Mouse (Mus musculus): ENCODE measurements around the gene Olfr148. TPM values are rescaled to one million over a fixed set of nuclear protein-coding genes. Genes with fewer than 3 reads are reported as not detected.

The Olfr148 gene
- not detected in 2 replicates for polyA plus RNA-seq (2016; fragmentation: Nextera tagmentation; extraction: Ambion mirVana)

DNA sequence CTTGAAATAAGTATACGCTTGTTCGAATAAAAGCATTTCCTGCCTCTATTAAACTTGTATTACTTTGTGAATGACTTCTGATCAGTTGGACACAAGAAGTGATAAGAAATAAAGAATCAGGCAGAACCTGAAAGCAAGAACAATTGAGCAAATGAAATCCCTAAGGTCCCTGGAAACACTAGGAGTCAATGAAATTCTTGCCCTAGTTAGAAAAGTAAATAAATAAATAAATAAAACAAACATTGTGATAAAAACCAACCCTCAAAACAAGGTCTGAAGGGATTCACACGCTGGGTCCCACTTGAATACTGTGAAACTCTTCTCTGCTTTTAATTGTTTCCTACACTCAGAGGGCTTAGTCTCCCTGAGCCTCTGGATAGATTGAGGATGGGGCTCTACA, at the start of gene Olfr148:
Gene Olfr148, plus strand, starts transcription at position 301 of the 400 bp plus-strand sequence.
- Histone ChIP-seq H3K9me3 (replicated peaks) (no peaks in the 10 kb centered on the region), H3K36me3 (no peaks in the 10 kb centered on the region), H3K4me1 (no peaks in the 10 kb centered on the region), H3K27me3 (ENCODE audit: low read depth, poor library complexity, severe bottlenecking) (no peaks in the 10 kb centered on the region), H3K27ac (no peak within 1 kb of the TSS), H3K4me3 (no peak within 1 kb of the TSS)
- WGBS: 72% methylated on average over 3 of the region's 3 CpGs
- no peak for DNase-seq (ENCODE audit: low spot score)

DNA sequence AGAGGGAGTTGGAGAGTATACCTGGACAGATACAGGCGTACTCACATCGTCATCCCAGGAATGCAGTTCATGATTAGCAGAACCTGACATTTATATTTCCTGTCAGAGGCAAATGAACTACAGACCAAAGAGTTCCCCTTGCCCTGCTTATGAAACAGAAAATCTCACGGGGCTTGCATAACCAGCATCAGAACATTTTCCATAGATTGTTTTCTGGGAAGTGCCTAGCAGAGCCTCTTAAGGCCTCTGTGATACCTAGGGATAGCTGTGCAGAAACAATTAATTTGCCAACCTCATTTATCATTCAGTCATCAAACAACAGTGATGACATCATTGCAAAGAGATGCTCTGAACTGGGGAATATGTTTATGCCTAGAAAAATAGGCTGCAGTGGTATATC, 35.0 kb upstream of the Olfr148 start, which contains the start of gene Olfr959:
Gene Olfr959, minus strand, starts transcription at position 101 of the 400 bp plus-strand sequence.
- Histone ChIP-seq H3K27me3 (ENCODE audit: low read depth, poor library complexity, severe bottlenecking) (no peaks in the 10 kb centered on the region), H3K4me3 (no peak within 1 kb of the TSS), H3K4me1 (no peaks in the 10 kb centered on the region), H3K36me3 (no peaks in the 10 kb centered on the region), H3K27ac (no peak within 1 kb of the TSS), H3K9me3 (replicated peaks) (no peaks in the 10 kb centered on the region)
- DNase-seq (ENCODE audit: low spot score): no peak
- WGBS: 81% methylated on average over 3 of the region's 3 CpGs

DNA sequence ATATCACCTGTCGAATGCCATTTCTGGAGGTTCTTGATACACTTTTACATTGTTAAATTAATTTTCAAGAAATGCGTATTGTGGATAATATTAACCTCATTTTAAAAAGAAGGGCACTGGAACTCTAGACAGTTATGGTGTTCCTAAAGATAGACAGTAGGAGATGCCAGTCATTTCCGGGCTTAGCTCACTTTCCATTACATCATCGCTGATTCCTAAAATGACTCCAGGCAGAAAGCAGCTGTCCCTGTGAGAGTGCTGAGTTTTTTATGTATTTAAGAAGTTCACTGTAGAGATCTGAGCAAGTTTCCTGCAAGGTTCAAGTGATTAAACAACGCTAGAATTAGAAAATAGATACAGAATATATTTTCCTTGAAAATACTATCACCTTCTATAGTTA, 33.4 kb upstream of the Olfr148 start:
- Histone ChIP-seq H3K4me1 (no peaks in the 10 kb centered on the region), H3K27me3 (ENCODE audit: low read depth, poor library complexity, severe bottlenecking) (no peaks in the 10 kb centered on the region), H3K4me3 (no peak overlapping the region), H3K27ac (no peak overlapping the region), H3K36me3 (no peaks in the 10 kb centered on the region), H3K9me3 (replicated peaks) (no peaks in the 10 kb centered on the region)
- WGBS: 93% methylated on average over 5 of the region's 5 CpGs
- no peak for DNase-seq (ENCODE audit: low spot score)

DNA sequence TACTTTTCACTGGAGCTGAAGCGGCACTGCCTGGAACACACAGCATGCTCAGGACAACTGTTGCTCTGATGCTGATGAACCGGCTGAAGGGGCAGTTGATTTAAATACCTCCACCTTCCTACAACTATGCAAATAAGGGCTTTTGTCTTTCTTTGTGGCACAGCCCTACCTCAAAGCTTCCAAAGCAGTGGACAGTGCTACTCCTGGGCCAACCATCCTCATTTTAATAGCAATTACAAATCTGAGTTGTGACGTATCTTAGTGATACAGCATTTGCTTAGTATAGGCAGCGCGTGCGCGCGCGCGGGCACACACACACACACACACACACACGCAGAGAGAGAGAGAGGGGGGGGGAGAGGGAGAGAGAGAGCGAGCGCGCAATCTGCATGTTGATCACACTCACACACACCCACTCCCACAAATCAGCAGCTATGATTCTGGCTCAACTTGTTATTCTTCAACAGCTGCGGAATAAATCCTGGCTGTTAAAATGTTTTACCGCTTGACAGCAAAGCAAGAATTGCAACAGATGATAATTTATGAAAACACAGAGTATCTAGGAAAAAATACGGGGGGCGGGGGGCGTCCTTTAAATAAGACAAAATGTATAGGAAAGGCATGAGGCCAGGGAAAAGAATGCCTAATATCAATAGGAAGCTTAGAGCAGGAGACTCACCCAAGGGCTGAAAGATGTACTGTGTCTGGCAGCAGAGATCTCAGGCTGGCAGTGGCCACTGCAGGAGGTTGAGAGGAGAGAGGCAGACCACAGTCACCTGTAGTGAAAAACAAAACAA, 7.7 kb upstream of the Olfr148 start:
- under 1% methylated on average over 19 of the region's 19 CpGs for WGBS
- Histone ChIP-seq H3K27ac (no peak overlapping the region), H3K9me3 (replicated peaks) (no peaks in the 10 kb centered on the region), H3K4me1 (peaks cover 16% of the 10 kb centered on the region), H3K27me3 (ENCODE audit: low read depth, poor library complexity, severe bottlenecking) (no peaks in the 10 kb centered on the region), H3K4me3 (peak overlapping the region; percentile 54), H3K36me3 (no peaks in the 10 kb centered on the region)
- peak; percentile 61 for DNase-seq (ENCODE audit: low spot score)

DNA sequence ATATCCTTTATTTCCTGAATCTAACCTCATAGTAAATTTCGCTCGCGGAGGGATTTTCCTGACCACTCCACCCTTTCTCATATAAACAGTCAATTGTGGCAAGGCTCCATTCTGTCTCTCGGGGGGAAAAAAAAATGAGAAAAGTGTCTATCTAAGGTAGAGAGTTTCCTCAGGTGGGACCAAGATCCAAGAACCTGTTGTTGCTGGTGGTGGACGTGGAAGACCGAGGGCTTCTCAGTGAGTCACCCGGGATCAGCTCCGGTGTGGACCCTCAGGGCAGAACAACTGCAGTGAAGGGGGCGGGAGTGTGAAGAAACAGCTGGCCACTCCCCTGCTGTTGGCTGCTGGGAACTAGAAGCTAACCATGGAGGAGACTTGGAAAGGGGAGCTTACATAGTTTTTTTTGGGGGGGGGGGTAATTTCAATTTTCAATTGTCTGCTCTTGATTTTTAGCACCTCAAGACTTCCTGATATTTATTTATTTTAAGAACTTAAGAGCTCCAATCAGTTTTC, 7.1 kb upstream of the Olfr148 start:
- no peaks in the 10 kb centered on the region for H3K36me3 ChIP-seq
- H3K4me1 ChIP-seq: peaks cover 16% of the 10 kb centered on the region
- peak overlapping the region; percentile 54 for H3K4me3 ChIP-seq
- H3K27ac ChIP-seq: no peak overlapping the region
- no peaks in the 10 kb centered on the region for H3K9me3 ChIP-seq (replicated peaks)
- WGBS: 0% methylated on average over 9 of the region's 9 CpGs
- H3K27me3 ChIP-seq (ENCODE audit: low read depth, poor library complexity, severe bottlenecking): no peaks in the 10 kb centered on the region
- DNase-seq (ENCODE audit: low spot score): peak; percentile 63

DNA sequence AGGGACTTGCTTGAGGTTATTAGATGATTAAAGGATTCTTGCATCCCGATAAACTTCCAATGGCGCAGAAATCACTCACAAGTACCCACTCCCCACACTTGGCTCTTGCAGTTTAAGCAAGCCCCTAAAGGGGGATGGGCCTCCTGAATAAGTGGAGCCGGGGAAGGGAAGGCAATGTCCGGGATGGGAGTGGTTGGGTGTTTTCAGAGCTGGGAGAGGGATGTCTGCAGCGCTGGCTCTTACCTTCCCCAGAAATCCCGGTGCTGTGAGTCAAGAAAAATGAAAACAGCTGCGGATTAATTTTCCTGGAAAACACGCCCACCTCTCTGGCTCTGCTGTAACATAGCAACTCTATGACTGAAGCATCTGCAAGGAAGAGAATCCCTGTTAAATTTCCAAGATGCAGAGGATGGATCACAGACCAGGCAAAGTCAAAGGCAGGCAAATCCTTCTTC, 6.4 kb upstream of the Olfr148 start, which contains the start of gene AW551984:
Gene AW551984, minus strand, starts transcription at position 405 of the 455 bp plus-strand sequence.
- Histone ChIP-seq H3K27me3 (ENCODE audit: low read depth, poor library complexity, severe bottlenecking) (no peaks in the 10 kb centered on the region), H3K4me3 (peak within 1 kb of the TSS; percentile 54), H3K27ac (no peak within 1 kb of the TSS), H3K9me3 (replicated peaks) (no peaks in the 10 kb centered on the region), H3K36me3 (no peaks in the 10 kb centered on the region), H3K4me1 (peaks cover 16% of the 10 kb centered on the region)
- under 1% methylated on average over 8 of the region's 8 CpGs for WGBS
- peak; percentile 44 for DNase-seq (ENCODE audit: low spot score)

DNA sequence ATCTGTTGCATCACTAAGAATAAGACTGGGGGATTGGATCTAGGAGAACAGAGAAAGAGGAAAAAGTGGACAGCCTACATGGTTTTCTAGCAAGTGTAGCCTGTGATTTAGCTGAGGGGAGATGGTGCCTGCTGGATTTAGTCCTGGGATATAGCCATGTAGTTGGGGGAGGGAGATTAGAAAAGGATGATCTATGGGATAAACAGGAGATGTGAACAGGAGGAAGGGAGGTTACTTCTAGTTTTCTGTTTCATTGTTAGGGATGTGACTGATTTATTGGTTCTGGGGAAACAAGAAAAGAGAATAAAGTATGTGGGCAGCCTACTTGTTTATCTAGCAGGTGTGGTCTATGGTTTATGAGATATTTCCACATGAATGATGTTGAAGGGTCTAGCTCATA, 2.0 kb upstream of the Olfr148 start:
- Histone ChIP-seq H3K4me1 (peaks cover 7% of the 10 kb centered on the region), H3K27me3 (ENCODE audit: low read depth, poor library complexity, severe bottlenecking) (no peaks in the 10 kb centered on the region), H3K9me3 (replicated peaks) (no peaks in the 10 kb centered on the region), H3K27ac (no peak overlapping the region), H3K36me3 (no peaks in the 10 kb centered on the region), H3K4me3 (no peak overlapping the region)
- no peak for DNase-seq (ENCODE audit: low spot score)

DNA sequence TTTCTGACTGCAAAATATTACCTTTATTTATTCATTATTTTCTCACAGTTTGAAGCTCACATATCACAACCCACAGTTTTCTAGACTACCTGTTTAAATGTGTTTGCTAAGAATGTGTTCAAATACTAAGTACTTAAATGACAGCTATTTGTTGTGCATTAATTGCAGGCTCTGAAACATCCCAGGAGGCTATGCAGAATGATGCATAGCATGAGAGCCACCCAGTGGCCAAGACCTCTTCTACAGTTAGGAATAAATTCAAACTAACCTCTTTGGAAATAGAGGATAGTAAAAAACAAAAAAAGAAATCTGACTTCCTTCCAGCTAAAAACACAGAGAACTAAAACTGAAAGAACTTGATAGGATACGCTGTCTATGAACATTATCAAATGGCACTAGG, 1.5 kb downstream of the Olfr148 start:
- WGBS: 58% methylated on average over 1 of the region's 1 CpGs
- no peak for DNase-seq (ENCODE audit: low spot score)
- no peak overlapping the region for H3K27ac ChIP-seq

DNA sequence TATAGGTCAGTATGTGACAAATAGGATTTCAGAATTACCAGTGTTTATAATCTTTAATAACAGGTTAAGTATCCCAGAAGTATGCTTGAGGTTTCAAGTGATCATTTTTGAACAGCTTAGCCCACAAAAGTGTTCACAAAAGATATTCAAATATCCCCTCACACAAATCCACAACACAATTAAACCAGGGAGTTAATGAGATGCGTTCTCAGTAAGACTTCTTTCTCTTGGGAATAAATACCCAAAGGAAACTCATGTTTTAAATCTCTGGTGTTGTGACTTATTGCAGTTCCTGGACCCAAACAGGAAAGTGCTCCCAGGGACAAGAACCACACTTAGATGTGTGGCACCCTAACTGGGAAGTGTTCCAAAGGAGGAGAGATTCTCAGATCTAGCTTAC, 10.6 kb downstream of the Olfr148 start, which contains the start of gene Olfr960:
Gene Olfr960, plus strand, starts transcription at position 301 of the 400 bp plus-strand sequence.
- Histone ChIP-seq H3K27me3 (ENCODE audit: low read depth, poor library complexity, severe bottlenecking) (no peaks in the 10 kb centered on the region), H3K4me1 (no peaks in the 10 kb centered on the region), H3K4me3 (no peak within 1 kb of the TSS), H3K27ac (no peak within 1 kb of the TSS), H3K36me3 (no peaks in the 10 kb centered on the region), H3K9me3 (replicated peaks) (no peaks in the 10 kb centered on the region)
- DNase-seq (ENCODE audit: low spot score): no peak
- 78% methylated on average over 1 of the region's 1 CpGs for WGBS

More for the DNA sequence above, 1.5 kb downstream of the Olfr148 start:
- no peaks in the 10 kb centered on the region for H3K36me3 ChIP-seq
- no peaks in the 10 kb centered on the region for H3K27me3 ChIP-seq (ENCODE audit: low read depth, poor library complexity, severe bottlenecking)
- no peaks in the 10 kb centered on the region for H3K4me1 ChIP-seq
- no peaks in the 10 kb centered on the region for H3K9me3 ChIP-seq (replicated peaks)
- no peak overlapping the region for H3K4me3 ChIP-seq

DNA sequence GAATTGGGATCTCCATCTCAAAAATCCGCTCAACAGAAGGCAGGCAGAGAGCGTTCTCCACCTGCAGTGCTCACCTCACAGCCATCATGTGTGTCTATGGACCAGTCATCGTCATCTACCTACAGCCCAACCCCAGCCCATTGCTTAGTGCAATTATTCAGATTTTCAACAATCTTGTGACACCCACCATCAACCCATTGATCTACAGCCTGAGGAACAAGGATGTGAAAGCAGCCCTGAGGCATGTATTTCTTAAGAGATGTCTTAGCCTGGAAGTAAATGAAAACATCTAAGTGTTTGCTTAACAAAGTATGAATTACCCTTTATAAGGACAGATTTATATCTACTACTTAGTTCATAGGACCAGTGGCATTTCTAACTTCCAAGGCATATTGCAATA, 13.3 kb downstream of the Olfr148 start:
- H3K27ac ChIP-seq: no peak overlapping the region
- no peaks in the 10 kb centered on the region for H3K9me3 ChIP-seq (replicated peaks)
- H3K4me3 ChIP-seq: no peak overlapping the region
- 93% methylated on average over 3 of the region's 3 CpGs for WGBS
- DNase-seq (ENCODE audit: low spot score): no peak
- no peaks in the 10 kb centered on the region for H3K27me3 ChIP-seq (ENCODE audit: low read depth, poor library complexity, severe bottlenecking)
- H3K4me1 ChIP-seq: no peaks in the 10 kb centered on the region
- H3K36me3 ChIP-seq: no peaks in the 10 kb centered on the region

DNA sequence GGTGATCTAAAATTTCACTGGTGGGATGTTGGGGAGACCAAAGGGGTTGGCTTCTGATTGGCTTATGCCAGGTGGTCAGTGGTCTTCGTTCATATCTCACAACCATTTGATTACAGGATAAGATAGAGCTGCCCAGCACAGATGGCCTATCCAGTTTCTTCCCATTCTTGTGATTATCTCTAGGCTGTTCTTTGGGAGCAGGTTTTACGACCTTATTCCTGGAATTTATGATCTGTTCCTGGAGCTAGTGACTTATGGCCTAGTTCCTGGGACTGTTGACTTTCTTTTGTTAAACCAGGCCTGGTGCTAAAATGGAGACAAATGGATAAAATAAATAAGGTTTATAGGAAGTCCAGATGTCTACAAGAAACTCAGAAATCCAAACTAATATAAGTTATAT, 14.3 kb downstream of the Olfr148 start:
- no peaks in the 10 kb centered on the region for H3K9me3 ChIP-seq (replicated peaks)
- DNase-seq (ENCODE audit: low spot score): no peak
- H3K27ac ChIP-seq: no peak overlapping the region
- WGBS: 53% methylated on average over 2 of the region's 2 CpGs
- no peaks in the 10 kb centered on the region for H3K4me1 ChIP-seq
- H3K4me3 ChIP-seq: no peak overlapping the region
- H3K27me3 ChIP-seq (ENCODE audit: low read depth, poor library complexity, severe bottlenecking): no peaks in the 10 kb centered on the region
- H3K36me3 ChIP-seq: no peaks in the 10 kb centered on the region

DNA sequence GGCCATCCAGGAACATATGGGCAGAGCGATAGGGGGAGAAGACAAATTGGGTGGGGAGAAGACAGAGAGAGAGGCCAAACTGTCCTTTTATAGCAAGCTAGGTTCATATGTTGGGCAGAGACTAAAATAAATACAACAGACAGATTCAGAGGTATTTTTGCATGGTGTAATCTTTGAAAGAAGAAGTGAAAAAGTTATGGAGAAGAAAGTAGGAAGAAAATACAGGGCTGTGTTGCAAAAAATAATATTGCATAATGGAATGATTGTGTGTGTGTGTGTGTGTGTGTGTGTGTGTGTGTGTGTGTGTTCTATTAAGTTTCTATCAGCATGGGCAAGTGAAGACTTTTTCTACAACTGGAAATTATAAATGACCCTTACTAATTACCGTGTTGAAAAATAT, 18.6 kb downstream of the Olfr148 start:
- Histone ChIP-seq H3K9me3 (replicated peaks) (no peaks in the 10 kb centered on the region), H3K27me3 (ENCODE audit: low read depth, poor library complexity, severe bottlenecking) (no peaks in the 10 kb centered on the region), H3K4me1 (no peaks in the 10 kb centered on the region), H3K36me3 (no peaks in the 10 kb centered on the region), H3K27ac (no peak overlapping the region), H3K4me3 (no peak overlapping the region)
- no peak for DNase-seq (ENCODE audit: low spot score)
- 92% methylated on average over 2 of the region's 2 CpGs for WGBS

DNA sequence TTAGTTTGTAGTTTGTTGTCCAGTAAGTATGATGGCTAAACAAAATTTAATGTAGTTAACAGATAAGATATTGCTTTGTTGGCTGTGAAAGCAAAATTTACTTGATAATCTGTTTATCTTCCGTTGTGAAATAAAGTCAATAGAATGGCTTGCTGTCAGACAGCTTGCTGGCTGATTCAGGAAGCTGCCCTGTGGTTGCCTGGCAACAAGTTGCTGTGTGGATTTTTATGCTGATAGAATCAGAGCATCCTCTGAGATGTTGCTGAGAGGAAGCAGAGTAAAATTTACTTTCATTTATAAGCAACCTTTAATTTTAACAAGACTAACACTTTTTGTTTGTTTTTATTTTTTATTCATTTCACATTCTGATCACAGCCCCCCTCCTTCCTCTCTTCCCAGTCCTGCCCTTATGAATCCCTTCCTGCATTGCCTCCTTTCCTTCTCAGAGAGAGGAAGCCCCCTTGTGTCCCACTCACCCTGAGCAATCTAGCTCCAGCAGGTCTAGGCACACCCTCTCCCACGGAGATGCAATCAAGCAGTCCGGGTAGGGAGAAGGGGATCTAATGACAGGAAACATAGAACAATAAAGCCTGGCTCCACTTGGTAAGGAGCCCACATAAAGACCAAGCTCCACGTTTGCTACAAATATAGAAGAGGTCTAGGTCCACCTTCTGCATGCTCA, 23.6 kb downstream of the Olfr148 start:
- no peaks in the 10 kb centered on the region for H3K27me3 ChIP-seq (ENCODE audit: low read depth, poor library complexity, severe bottlenecking)
- DNase-seq (ENCODE audit: low spot score): no peak
- no peak overlapping the region for H3K4me3 ChIP-seq
- H3K4me1 ChIP-seq: no peaks in the 10 kb centered on the region
- H3K27ac ChIP-seq: no peak overlapping the region
- 39% methylated on average over 4 of the region's 4 CpGs for whole genome bisulfite sequencing
- no peaks in the 10 kb centered on the region for H3K9me3 ChIP-seq (replicated peaks)
- no peaks in the 10 kb centered on the region for H3K36me3 ChIP-seq

All from limb, embryonic 10.5 days (tissue).